Mouse (Mus musculus): Measurements from ENCODE around the gene Ift81. TPM values are rescaled to one million over a fixed set of nuclear protein-coding genes. Genes with fewer than 3 reads are reported as not detected.
A peak's percentile ranks its signal among the peaks of the same experiment; 100 is the strongest.

Gene Ift81
- polyA plus RNA-seq, 1 experiment from 2014 or later: 2.7 TPM

GRCm38 (mm10) chr5:122501101-122502076, 112.9 kb downstream of the Ift81 start:
- WGBS (ENCODE audit: insufficient replicate concordance): under 1% methylated on average over 89 of the region's 113 CpGs
- TF ChIP-seq CTCF (IDR thresholded peaks at IDR 0.05; ENCODE audit: low read depth) (no peak), EP300 (IDR thresholded peaks at IDR 0.05; ENCODE audit: low read depth) (no peak)
- peak; percentile 32 for ATAC-seq

DNA sequence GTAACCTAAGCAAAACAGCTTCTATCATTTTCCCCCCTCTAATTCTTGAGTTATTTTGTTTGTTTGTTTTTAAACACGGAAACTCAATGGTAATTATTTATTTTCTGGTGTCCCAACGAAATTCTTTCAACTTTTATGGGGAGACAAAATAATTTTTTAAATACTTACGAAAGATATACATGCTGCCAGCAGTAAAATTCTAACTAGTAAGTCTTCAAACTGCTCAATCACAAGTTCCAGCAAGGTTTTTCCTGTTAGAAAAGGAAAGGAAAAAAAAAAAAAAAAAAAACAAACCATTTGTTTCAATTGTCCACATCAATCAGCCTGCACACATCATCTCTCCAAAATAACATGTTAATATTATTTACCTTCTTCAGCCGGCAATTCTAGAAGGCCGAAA, 113.8 kb downstream of the Ift81 start:
- no peak for TF ChIP-seq EP300 (IDR thresholded peaks at IDR 0.05; ENCODE audit: low read depth)
- no peak for TF ChIP-seq CTCF (IDR thresholded peaks at IDR 0.05; ENCODE audit: low read depth)
- Histone ChIP-seq H3K36me3 (replicated peaks; ENCODE audit: insufficient read depth, low read length) (peaks cover 22% of the 10 kb centered on the region), H3K9me3 (ENCODE audit: low read length) (no peaks in the 10 kb centered on the region), H3K4me2 (ENCODE audit: low read depth, low read length) (peak overlapping the region; percentile 98), H3K27ac (ENCODE audit: low read depth) (peak overlapping the region; percentile 99; the same call in 1 of the 2 replicates), H3K9ac (replicated peaks) (peak overlapping the region; percentile 98), H3K4me1 (ENCODE audit: insufficient read depth) (peaks cover 21% of the 10 kb centered on the region), H3K27me3 (ENCODE audit: insufficient read depth, low read length) (no peaks in the 10 kb centered on the region), H3K4me3 (ENCODE audit: low read depth, low read length) (peak overlapping the region; percentile 88)
- ATAC-seq (no peak), DNase-seq (no peak)
- 20% methylated on average over 5 of the region's 5 CpGs for WGBS (ENCODE audit: insufficient replicate concordance)

More at GRCm38 (mm10) chr5:122501101-122502076, 112.9 kb downstream of the Ift81 start:
- peak; percentile 72 for DNase-seq
- Histone ChIP-seq H3K36me3 (replicated peaks; ENCODE audit: insufficient read depth, low read length) (peaks cover 14% of the 10 kb centered on the region), H3K27ac (ENCODE audit: low read depth) (peak overlapping the region; percentile 99), H3K4me3 (ENCODE audit: low read depth, low read length) (peak overlapping the region; percentile 88), H3K27me3 (ENCODE audit: insufficient read depth, low read length) (no peaks in the 10 kb centered on the region), H3K9ac (replicated peaks) (peak overlapping the region; percentile 98), H3K4me1 (ENCODE audit: insufficient read depth) (peaks cover 21% of the 10 kb centered on the region), H3K9me3 (ENCODE audit: low read length) (peaks cover 2% of the 10 kb centered on the region; the same call in 1 of the 2 replicates), H3K4me2 (ENCODE audit: low read depth, low read length) (peak overlapping the region; percentile 98)

Other genes with a start within 250 kb of the Ift81 start
- gene Gpn3, start 242.6 kb downstream of the Ift81 start, polyA plus RNA-seq (2015; fragmentation: Nextera tagmentation; extraction: Ambion mirVana): 25.2 and 26.7 TPM in 2 replicates
- 9.8 and 10.3 TPM in 2 replicates for gene Fam216a, start 242.2 kb downstream of the Ift81 start, polyA plus RNA-seq (2015; fragmentation: Nextera tagmentation; extraction: Ambion mirVana)
- 79.7 and 86.6 TPM in 2 replicates for gene Arpc3, start 222.6 kb downstream of the Ift81 start, polyA plus RNA-seq (2015; fragmentation: Nextera tagmentation; extraction: Ambion mirVana)
- gene Anapc7, start 192.8 kb downstream of the Ift81 start, polyA plus RNA-seq (2015; fragmentation: Nextera tagmentation; extraction: Ambion mirVana): 11.0 and 11.8 TPM in 2 replicates
- 13.5 and 14.8 TPM in 2 replicates for gene Atp2a2, start 112.3 kb downstream of the Ift81 start, polyA plus RNA-seq (2015; fragmentation: Nextera tagmentation; extraction: Ambion mirVana)
- gene P2rx7, start 29.4 kb upstream of the Ift81 start, polyA plus RNA-seq (2015; fragmentation: Nextera tagmentation; extraction: Ambion mirVana): 1.7 and 2.1 TPM in 2 replicates
- 36.0 and 36.2 TPM in 2 replicates for gene P2rx4, start 93.0 kb upstream of the Ift81 start, polyA plus RNA-seq (2015; fragmentation: Nextera tagmentation; extraction: Ambion mirVana)
- gene Camkk2, start 164.9 kb upstream of the Ift81 start, polyA plus RNA-seq (2015; fragmentation: Nextera tagmentation; extraction: Ambion mirVana): 9.7 and 10.6 TPM in 2 replicates
- 103 and 117 TPM in 2 replicates for gene Anapc5, start 206.8 kb upstream of the Ift81 start, polyA plus RNA-seq (2015; fragmentation: Nextera tagmentation; extraction: Ambion mirVana)
- gene Rnf34, start 235.5 kb upstream of the Ift81 start, polyA plus RNA-seq (2015; fragmentation: Nextera tagmentation; extraction: Ambion mirVana): 8.0 and 8.3 TPM in 2 replicates